Mouse (Mus musculus) myocyte (in vitro differentiated cells): ENCODE measurements at regions not wholly inside any gene's neighbourhood (a gene's known extent, or its start where the extent isn't known, plus 50 kb on each side); places are given as distances from the start of the nearest gene placed in this dataset.

Experiments
- H3K27me3 ChIP-seq: one replicate; pipeline ENCODE4 v1.6.1; 2011; ENCODE audit not compliant: control insufficient read depth, insufficient read depth, insufficient read length
- H3K36me3 ChIP-seq: one replicate; pipeline ENCODE4 v1.6.1; 2011; ENCODE audit not compliant: control insufficient read depth, insufficient read depth
- H3K4me2 ChIP-seq: one replicate; pipeline ENCODE4 v1.6.1; 2011; ENCODE audit warnings: low read depth, control low read depth
- H3K4me3 ChIP-seq: one replicate; pipeline ENCODE4 v1.5.1; 2011; ENCODE audit warnings: mild to moderate bottlenecking, control low read depth, moderate library complexity
- H3K79me2 ChIP-seq: one replicate; pipeline ENCODE4 v1.6.1; 2011; ENCODE audit not compliant: control insufficient read depth, insufficient read depth
- H3ac ChIP-seq: one replicate; pipeline ENCODE4 v1.6.1; 2011; ENCODE audit not compliant: control insufficient read depth, insufficient read length
- CEBPB ChIP-seq: IDR thresholded peaks from 2 replicates; pipeline ENCODE4 v1.6.1; 2011; ENCODE audit warnings: mild to moderate bottlenecking, moderate library complexity; ENCODE audit not compliant: poor library complexity, insufficient read depth, severe bottlenecking
- E2F4 ChIP-seq: IDR thresholded peaks from one replicate; pipeline ENCODE4 v1.6.1; 2011; ENCODE audit warnings: mild to moderate bottlenecking, control low read depth, moderate library complexity; ENCODE audit not compliant: insufficient read depth
- MAX ChIP-seq: IDR thresholded peaks from one replicate; pipeline ENCODE4 v1.6.1; 2011; ENCODE audit warnings: low read depth, mild to moderate bottlenecking, control low read depth
- MYOD1 ChIP-seq, 3 experiments: IDR thresholded peaks; one replicate each; pipeline ENCODE4 v1.6.1; 2011; ENCODE audit warnings: control low read depth in 2 of 3, low read depth in 2 of 3, mild to moderate bottlenecking in 2 of 3, moderate library complexity in 1 of 3; ENCODE audit not compliant: insufficient read length in 2 of 3, control insufficient read depth in 1 of 3
- MYOG ChIP-seq, 3 experiments: IDR thresholded peaks; one replicate each; pipeline ENCODE4 v1.6.1; 2011; ENCODE audit warnings: control low read depth in 2 of 3, low read depth in 2 of 3, mild to moderate bottlenecking in 2 of 3; ENCODE audit not compliant: insufficient read length in 2 of 3, control insufficient read depth in 1 of 3, insufficient read depth in 1 of 3
- POLR2A ChIP-seq: IDR thresholded peaks from one replicate; pipeline ENCODE4 v1.6.1; 2011; ENCODE audit warnings: low read depth, mild to moderate bottlenecking, control low read depth, moderate library complexity; ENCODE audit not compliant: insufficient read length
- POLR2AphosphoS2 ChIP-seq: IDR thresholded peaks from one replicate; pipeline ENCODE4 v1.6.1; 2011; ENCODE audit warnings: low read depth, control low read depth; ENCODE audit not compliant: insufficient read length
- REST ChIP-seq: IDR thresholded peaks from one replicate; pipeline ENCODE4 v1.6.1; 2011; ENCODE audit warnings: mild to moderate bottlenecking, control low read depth, moderate library complexity; ENCODE audit not compliant: insufficient read depth, insufficient read length
- SRF ChIP-seq: IDR thresholded peaks from one replicate; pipeline ENCODE4 v1.6.1; 2011; ENCODE audit warnings: low read depth; ENCODE audit not compliant: control insufficient read depth, insufficient read length
- TCF12 ChIP-seq: IDR thresholded peaks from one replicate; pipeline ENCODE4 v1.6.1; 2011; ENCODE audit warnings: mild to moderate bottlenecking, control low read depth; ENCODE audit not compliant: poor library complexity, insufficient read depth, severe bottlenecking
- TCF3 ChIP-seq: IDR thresholded peaks from one replicate; pipeline ENCODE4 v1.6.1; 2011; ENCODE audit warnings: low read depth, control low read depth; ENCODE audit not compliant: insufficient read length
- USF1 ChIP-seq: IDR thresholded peaks from one replicate; pipeline ENCODE4 v1.6.1; 2011; ENCODE audit warnings: low read depth, mild to moderate bottlenecking, control low read depth, moderate library complexity

- no peak overlapping the region for H3ac ChIP-seq
- H3K4me2 ChIP-seq, result no peak overlapping the region
- no peak overlapping the region for H3K4me3 ChIP-seq
- TF ChIP-seq MAX (no peak), MYOG (IDR thresholded peaks at IDR 0.05; ENCODE audit: control insufficient read depth in 1 of 3, insufficient read depth in 1 of 3, insufficient read length in 2 of 3, low read depth in 2 of 3) (no peak), POLR2A (no peak), POLR2AphosphoS2 (no peak), MYOD1 (IDR thresholded peaks at IDR 0.05; ENCODE audit: control insufficient read depth in 1 of 3, insufficient read length in 2 of 3, low read depth in 2 of 3) (no peak), USF1 (no peak), TCF3 (no peak), SRF (no peak), E2F4 (no peak), CEBPB (no peak), TCF12 (no peak), REST (no peak)
- H3K36me3 ChIP-seq, result no peaks in the 10 kb centered on the region
- H3K27me3 ChIP-seq, result no peaks in the 10 kb centered on the region
- H3K79me2 ChIP-seq, result no peaks in the 10 kb centered on the region
Observed at GRCm38 (mm10) chr6:81697284-81697683, 226.2 kb upstream of the Gcfc2 start.

DNA sequence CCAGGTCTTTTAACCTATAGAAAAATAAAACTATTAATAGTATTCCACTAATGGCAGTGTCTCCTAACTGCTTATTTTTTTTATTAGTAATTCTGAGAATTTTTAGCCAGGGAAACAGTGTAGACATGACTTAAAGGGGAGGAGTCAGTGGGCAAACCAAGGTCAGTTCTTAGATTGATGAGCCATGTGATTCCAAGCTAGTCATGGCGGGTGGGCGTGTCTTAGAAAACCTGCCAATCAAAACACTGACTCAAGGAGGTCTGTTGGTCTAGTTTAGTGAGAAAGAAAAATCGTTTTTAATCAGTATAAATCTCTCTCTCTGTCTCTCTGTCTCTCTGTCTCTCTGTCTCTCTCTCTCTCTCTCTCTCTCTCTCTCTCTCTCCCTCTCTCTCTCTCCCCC is 225.3 kb upstream of the Gcfc2 start:
- TF ChIP-seq POLR2AphosphoS2 (no peak), CEBPB (no peak), REST (no peak)
- Histone ChIP-seq H3K4me2 (no peak overlapping the region), H3ac (no peak overlapping the region), H3K27me3 (no peaks in the 10 kb centered on the region), H3K79me2 (no peaks in the 10 kb centered on the region), H3K36me3 (no peaks in the 10 kb centered on the region), H3K4me3 (no peak overlapping the region)

DNA sequence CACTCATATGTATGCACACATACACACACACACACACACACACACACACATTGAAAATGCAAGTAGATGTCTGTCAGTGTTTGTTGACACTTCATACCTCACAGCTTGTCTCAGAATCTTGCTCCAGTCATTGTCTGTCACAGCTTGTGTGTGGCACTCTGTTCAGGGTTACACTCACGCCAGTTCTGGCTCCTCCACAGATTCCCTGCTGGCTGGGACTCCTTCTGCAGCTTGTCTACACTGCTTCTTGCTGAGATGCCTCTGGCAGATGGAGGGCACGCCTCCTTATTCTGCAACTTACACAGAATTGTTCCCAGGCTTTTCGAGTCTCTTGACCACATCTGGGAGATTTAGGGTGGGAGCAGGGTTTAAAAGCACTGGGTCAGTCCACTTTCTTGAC is 208.6 kb upstream of the Gcfc2 start:
- Histone ChIP-seq H3ac (no peak overlapping the region), H3K4me3 (no peak overlapping the region), H3K4me2 (no peak overlapping the region), H3K36me3 (no peaks in the 10 kb centered on the region), H3K27me3 (no peaks in the 10 kb centered on the region), H3K79me2 (no peaks in the 10 kb centered on the region)
- no peak for TF ChIP-seq POLR2A
- TF ChIP-seq SRF, result no peak
- TF ChIP-seq REST, result no peak
- no peak for TF ChIP-seq TCF12
- TF ChIP-seq E2F4, result no peak
- no peak for TF ChIP-seq MYOG (IDR thresholded peaks at IDR 0.05; ENCODE audit: control insufficient read depth in 1 of 3, insufficient read depth in 1 of 3, insufficient read length in 2 of 3, low read depth in 2 of 3)
- no peak for TF ChIP-seq MYOD1 (IDR thresholded peaks at IDR 0.05; ENCODE audit: control insufficient read depth in 1 of 3, insufficient read length in 2 of 3, low read depth in 2 of 3)
- TF ChIP-seq MAX, result no peak
- TF ChIP-seq USF1, result no peak
- TF ChIP-seq CEBPB, result no peak
- no peak for TF ChIP-seq POLR2AphosphoS2
- TF ChIP-seq TCF3, result no peak

DNA sequence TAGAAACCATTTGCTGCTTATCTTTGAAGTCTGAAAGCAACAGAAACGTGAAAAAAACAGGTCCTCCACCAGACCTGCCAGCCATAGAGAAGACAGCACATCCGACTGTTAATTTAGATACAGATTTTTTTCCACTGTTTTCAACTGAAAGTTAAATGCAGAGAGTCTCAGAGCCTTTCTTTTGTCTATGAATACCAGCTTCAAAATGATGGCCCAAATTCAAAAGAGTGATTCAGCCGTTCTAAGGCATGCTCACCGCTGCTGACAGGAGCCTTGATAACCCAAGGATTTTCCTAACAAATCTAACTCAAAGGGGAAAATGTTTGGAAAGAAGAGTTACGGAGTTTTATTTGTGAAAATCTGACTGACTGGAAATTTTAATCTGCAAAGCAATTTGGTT is 207.1 kb upstream of the Gcfc2 start:
- no peak for TF ChIP-seq POLR2A
- TF ChIP-seq TCF3, result no peak
- TF ChIP-seq MYOG (IDR thresholded peaks at IDR 0.05; ENCODE audit: control insufficient read depth in 1 of 3, insufficient read depth in 1 of 3, insufficient read length in 2 of 3, low read depth in 2 of 3), result no peak
- TF ChIP-seq USF1, result no peak
- TF ChIP-seq POLR2AphosphoS2, result no peak
- Histone ChIP-seq H3ac (no peak overlapping the region), H3K4me3 (no peak overlapping the region), H3K79me2 (no peaks in the 10 kb centered on the region), H3K36me3 (no peaks in the 10 kb centered on the region), H3K27me3 (no peaks in the 10 kb centered on the region), H3K4me2 (no peak overlapping the region)

- Histone ChIP-seq H3K4me2 (no peak overlapping the region), H3K36me3 (no peaks in the 10 kb centered on the region), H3K27me3 (no peaks in the 10 kb centered on the region), H3K4me3 (no peak overlapping the region), H3K79me2 (no peaks in the 10 kb centered on the region), H3ac (no peak overlapping the region)
- no peak for TF ChIP-seq REST
- no peak for TF ChIP-seq SRF
- TF ChIP-seq POLR2AphosphoS2, result no peak
- TF ChIP-seq CEBPB, result no peak
- no peak for TF ChIP-seq MAX
- no peak for TF ChIP-seq POLR2A
- TF ChIP-seq USF1, result no peak
- TF ChIP-seq TCF12, result no peak
- TF ChIP-seq MYOG (IDR thresholded peaks at IDR 0.05; ENCODE audit: control insufficient read depth in 1 of 3, insufficient read depth in 1 of 3, insufficient read length in 2 of 3, low read depth in 2 of 3), result no peak
- no peak for TF ChIP-seq MYOD1 (IDR thresholded peaks at IDR 0.05; ENCODE audit: control insufficient read depth in 1 of 3, insufficient read length in 2 of 3, low read depth in 2 of 3)
- TF ChIP-seq E2F4, result no peak
- TF ChIP-seq TCF3, result no peak
Observed at GRCm38 (mm10) chr6:81724601-81725545, 198.6 kb upstream of the Gcfc2 start.
